Mouse (Mus musculus): ENCODE results near the gene Kxd1. TPM values are rescaled to one million over a fixed set of nuclear protein-coding genes. Genes with fewer than 3 reads are reported as not detected.

Gene Kxd1
- polyA plus RNA-seq, 1 experiment from 2014 or later: 59.0 TPM

- no peak overlapping the region; the same call in 1 of the 2 replicates for H3K9ac ChIP-seq
- peak overlapping the region; percentile 10; the same call in 1 of the 2 replicates for H3K4me2 ChIP-seq
- H3K4me3 ChIP-seq (ENCODE audit: low read depth, low read length): no peak overlapping the region
- ATAC-seq (ENCODE audit: insufficient read depth): no peak
- H3K27me3 ChIP-seq (ENCODE audit: insufficient read depth, low read length): no peaks in the 10 kb centered on the region
- WGBS: 93% methylated on average over 3 of the region's 3 CpGs
- no peak for TF ChIP-seq CTCF (IDR thresholded peaks at IDR 0.05; ENCODE audit: low read depth)
- H3K4me1 ChIP-seq (ENCODE audit: insufficient read depth): peaks cover 3% of the 10 kb centered on the region; the same call in 1 of the 2 replicates
- H3K36me3 ChIP-seq (ENCODE audit: insufficient read depth): peaks cover 50% of the 10 kb centered on the region
- H3K9me3 ChIP-seq (ENCODE audit: low read depth, low read length): no peaks in the 10 kb centered on the region
- no peak for DNase-seq
- H3K27ac ChIP-seq (ENCODE audit: low read depth): no peak overlapping the region
These were observed 2.0 kb upstream of the Kxd1 start for GRCm38 (mm10) chr8:70529741-70530161.

DNA sequence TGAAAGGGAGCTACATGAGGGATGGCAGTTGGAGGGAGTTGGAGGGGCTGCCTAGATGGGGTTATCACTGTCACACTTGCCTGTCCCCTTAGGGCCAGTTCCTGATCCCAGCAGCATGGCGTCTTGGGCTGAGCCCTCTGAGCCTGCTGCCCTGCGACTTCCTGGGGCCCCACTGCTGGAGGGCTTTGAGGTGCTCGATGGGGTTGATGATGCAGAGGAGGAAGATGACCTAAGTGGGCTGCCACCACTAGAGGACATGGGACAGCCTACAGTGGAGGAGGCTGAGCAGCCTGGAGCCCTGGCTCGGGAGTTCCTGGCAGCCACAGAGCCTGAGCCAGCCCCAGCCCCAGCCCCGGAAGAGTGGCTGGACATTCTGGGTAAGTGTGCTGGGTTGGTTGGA lies 1.5 kb upstream of the Kxd1 start:
- Histone ChIP-seq H3K36me3 (ENCODE audit: insufficient read depth) (peaks cover 46% of the 10 kb centered on the region), H3K27me3 (ENCODE audit: insufficient read depth, low read length) (no peaks in the 10 kb centered on the region), H3K9ac (no peak overlapping the region; the same call in 1 of the 2 replicates), H3K4me1 (ENCODE audit: insufficient read depth) (peaks cover 3% of the 10 kb centered on the region; the same call in 1 of the 2 replicates), H3K27ac (ENCODE audit: low read depth) (no peak overlapping the region), H3K4me3 (ENCODE audit: low read depth, low read length) (no peak overlapping the region), H3K4me2 (peak overlapping the region; percentile 10; the same call in 1 of the 2 replicates), H3K9me3 (ENCODE audit: low read depth, low read length) (no peaks in the 10 kb centered on the region)
- no peak for DNase-seq
- no peak for ATAC-seq (ENCODE audit: insufficient read depth)
- no peak for TF ChIP-seq CTCF (IDR thresholded peaks at IDR 0.05; ENCODE audit: low read depth)
- WGBS: 74% methylated on average over 5 of the region's 5 CpGs

DNA sequence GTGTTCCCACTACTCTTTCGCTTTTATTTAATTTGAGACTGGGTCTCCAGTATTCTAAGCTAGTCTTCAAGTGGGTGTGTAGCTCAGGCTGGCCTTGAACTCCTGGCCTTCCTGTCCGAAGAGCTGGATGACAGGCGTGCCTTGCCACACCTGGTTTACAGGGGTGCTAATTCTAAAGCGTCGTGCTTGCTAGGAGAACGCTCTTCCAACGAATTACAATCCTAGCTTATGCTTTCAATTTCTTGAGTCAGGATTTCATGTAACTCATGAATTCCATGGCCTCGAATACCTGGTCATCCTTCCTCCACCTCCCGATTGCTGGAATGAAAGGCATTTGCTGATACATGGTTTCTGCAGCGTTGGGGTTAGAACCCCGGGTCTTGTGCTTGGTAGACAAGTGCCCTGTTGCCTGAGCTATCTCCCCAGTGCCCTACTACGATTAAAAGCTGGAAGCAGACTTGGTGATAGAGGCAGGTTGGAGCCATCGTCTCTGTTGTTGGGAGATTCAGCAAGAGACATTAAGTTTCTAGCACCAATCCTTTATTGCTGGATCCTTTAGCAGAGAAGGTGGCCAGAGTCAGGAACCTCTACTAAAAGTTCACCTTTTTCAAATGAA lies 534 bp upstream of the Kxd1 start:
- 19% methylated on average over 13 of the region's 13 CpGs for WGBS

DNA sequence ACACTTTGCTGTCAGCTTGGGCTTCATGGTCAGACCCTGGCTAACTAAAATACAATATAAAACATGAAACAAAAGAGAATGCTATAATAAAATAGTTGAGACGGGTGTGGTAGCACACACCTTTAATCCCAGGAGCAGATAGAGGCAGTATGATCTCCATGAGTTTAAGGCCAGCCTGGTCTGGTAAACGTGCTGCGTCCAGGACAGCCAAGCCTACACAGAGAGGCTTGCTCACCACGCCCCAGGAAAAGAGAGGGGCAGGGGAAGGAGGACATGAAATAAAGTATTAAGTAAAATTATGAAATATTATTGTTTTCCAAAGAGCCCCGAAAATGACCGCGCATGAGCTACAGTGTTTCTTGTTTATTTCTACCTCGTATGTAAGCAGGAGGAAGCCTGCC lies 645 bp downstream of the Kxd1 start:
- peak overlapping the region; percentile 80 for H3K4me3 ChIP-seq (ENCODE audit: low read depth, low read length)
- TF ChIP-seq CTCF (IDR thresholded peaks at IDR 0.05; ENCODE audit: low read depth): no peak
- H3K9ac ChIP-seq: peak overlapping the region; percentile 90
- H3K4me1 ChIP-seq (ENCODE audit: insufficient read depth): peaks cover 3% of the 10 kb centered on the region; the same call in 1 of the 2 replicates
- no peaks in the 10 kb centered on the region for H3K9me3 ChIP-seq (ENCODE audit: low read depth, low read length)
- no peak for DNase-seq
- H3K27ac ChIP-seq (ENCODE audit: low read depth): peak overlapping the region; percentile 89
- peaks cover 25% of the 10 kb centered on the region for H3K36me3 ChIP-seq (ENCODE audit: insufficient read depth)
- no peaks in the 10 kb centered on the region for H3K27me3 ChIP-seq (ENCODE audit: insufficient read depth, low read length)
- no peak for ATAC-seq (ENCODE audit: insufficient read depth)
- H3K4me2 ChIP-seq: peak overlapping the region; percentile 77
- 3% methylated on average over 8 of the region's 8 CpGs for WGBS

More for the DNA sequence above, 534 bp upstream of the Kxd1 start:
- DNase-seq (no peak), ATAC-seq (ENCODE audit: insufficient read depth) (no peak)
- TF ChIP-seq CTCF (IDR thresholded peaks at IDR 0.05; ENCODE audit: low read depth): no peak
- Histone ChIP-seq H3K4me3 (ENCODE audit: low read depth, low read length) (peak overlapping the region; percentile 80), H3K27me3 (ENCODE audit: insufficient read depth, low read length) (no peaks in the 10 kb centered on the region), H3K4me1 (ENCODE audit: insufficient read depth) (peaks cover 3% of the 10 kb centered on the region; the same call in 1 of the 2 replicates), H3K9me3 (ENCODE audit: low read depth, low read length) (no peaks in the 10 kb centered on the region), H3K36me3 (ENCODE audit: insufficient read depth) (peaks cover 36% of the 10 kb centered on the region), H3K9ac (peak overlapping the region; percentile 90), H3K4me2 (peak overlapping the region; percentile 77), H3K27ac (ENCODE audit: low read depth) (peak overlapping the region; percentile 89)

DNA sequence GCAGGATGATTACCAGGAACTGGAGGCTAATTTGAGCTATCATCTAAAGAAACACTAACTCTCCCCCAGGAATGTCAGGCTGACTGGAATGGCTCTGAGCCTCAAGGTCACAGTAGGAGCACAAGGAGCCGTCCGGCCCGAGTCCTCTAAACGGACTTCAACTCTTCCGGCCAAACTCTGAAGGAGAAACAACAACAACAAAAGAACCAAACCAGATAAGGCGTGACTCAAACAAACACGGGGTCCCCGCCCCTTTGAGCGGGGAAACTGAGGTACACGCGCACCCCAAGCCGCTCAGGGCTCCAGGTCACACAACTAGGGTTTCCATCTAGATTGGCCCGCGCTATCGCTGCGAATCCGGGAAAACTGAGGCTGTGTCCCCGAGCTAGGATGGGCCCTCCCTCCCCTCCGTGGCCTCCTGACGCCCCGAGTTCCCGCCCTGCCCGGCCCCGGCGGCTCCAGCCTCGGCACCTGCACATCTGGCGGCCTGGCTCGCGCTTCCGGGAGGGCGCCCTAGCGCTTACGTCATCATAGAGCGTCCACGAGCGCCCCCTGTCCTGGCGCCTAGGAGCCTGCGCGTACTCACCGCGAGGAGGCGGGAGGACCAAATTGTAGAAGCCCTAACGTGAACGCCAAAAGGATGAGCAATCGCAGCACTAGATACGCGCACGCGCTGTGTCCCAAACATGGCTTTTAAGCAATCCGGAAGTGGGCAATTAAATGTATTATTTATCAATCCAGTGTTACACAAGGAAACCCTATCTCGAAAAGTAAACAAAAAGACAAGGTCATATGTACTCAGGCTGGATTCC lies 5.0 kb downstream of the Kxd1 start:
- TF ChIP-seq CTCF (IDR thresholded peaks at IDR 0.05; ENCODE audit: low read depth): peak; percentile 80
- peak overlapping the region; percentile 83 for H3K4me2 ChIP-seq
- ATAC-seq (ENCODE audit: insufficient read depth): peak; percentile 82
- H3K4me1 ChIP-seq (ENCODE audit: insufficient read depth): peaks cover 3% of the 10 kb centered on the region; the same call in 1 of the 2 replicates
- under 1% methylated on average over 51 of the region's 51 CpGs for WGBS
- H3K36me3 ChIP-seq (ENCODE audit: insufficient read depth): peaks cover 15% of the 10 kb centered on the region; the same call in 1 of the 2 replicates
- H3K4me3 ChIP-seq (ENCODE audit: low read depth, low read length): peak overlapping the region; percentile 82
- H3K9me3 ChIP-seq (ENCODE audit: low read depth, low read length): no peaks in the 10 kb centered on the region
- peak; percentile 99 for DNase-seq
- peak overlapping the region; percentile 75 for H3K9ac ChIP-seq
- no peaks in the 10 kb centered on the region for H3K27me3 ChIP-seq (ENCODE audit: insufficient read depth, low read length)
- H3K27ac ChIP-seq (ENCODE audit: low read depth): peak overlapping the region; percentile 90

DNA sequence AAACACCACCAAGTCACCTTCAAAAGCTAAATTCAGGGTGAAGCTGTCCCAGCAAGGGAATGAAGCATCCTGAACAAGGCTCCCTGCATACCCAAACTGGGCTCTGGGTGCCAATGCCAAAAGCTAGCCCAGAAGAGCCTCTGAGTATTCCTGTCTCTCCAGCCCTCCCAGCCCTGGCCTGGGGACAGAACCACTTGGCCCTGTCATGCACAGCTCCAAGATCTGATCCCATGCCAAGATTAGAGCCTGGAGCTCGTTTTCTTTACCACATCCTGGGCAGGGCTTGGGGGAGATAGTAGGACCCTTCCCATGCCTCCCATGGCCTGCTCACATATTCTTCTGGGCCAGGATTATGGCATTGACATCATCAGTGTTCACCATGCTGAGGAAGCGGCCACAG lies 8.2 kb downstream of the Kxd1 start:
- no peaks in the 10 kb centered on the region for H3K4me1 ChIP-seq (ENCODE audit: insufficient read depth)
- H3K4me2 ChIP-seq: no peak overlapping the region
- no peak overlapping the region for H3K4me3 ChIP-seq (ENCODE audit: low read depth, low read length)
- ATAC-seq (ENCODE audit: insufficient read depth): no peak
- TF ChIP-seq CTCF (IDR thresholded peaks at IDR 0.05; ENCODE audit: low read depth): no peak
- H3K27me3 ChIP-seq (ENCODE audit: insufficient read depth, low read length): no peaks in the 10 kb centered on the region
- DNase-seq: no peak
- H3K27ac ChIP-seq (ENCODE audit: low read depth): no peak overlapping the region
- H3K36me3 ChIP-seq (ENCODE audit: insufficient read depth): peaks cover 24% of the 10 kb centered on the region; the same call in 1 of the 2 replicates
- H3K9ac ChIP-seq: no peak overlapping the region
- H3K9me3 ChIP-seq (ENCODE audit: low read depth, low read length): no peaks in the 10 kb centered on the region
- 52% methylated on average over 2 of the region's 2 CpGs for WGBS

DNA sequence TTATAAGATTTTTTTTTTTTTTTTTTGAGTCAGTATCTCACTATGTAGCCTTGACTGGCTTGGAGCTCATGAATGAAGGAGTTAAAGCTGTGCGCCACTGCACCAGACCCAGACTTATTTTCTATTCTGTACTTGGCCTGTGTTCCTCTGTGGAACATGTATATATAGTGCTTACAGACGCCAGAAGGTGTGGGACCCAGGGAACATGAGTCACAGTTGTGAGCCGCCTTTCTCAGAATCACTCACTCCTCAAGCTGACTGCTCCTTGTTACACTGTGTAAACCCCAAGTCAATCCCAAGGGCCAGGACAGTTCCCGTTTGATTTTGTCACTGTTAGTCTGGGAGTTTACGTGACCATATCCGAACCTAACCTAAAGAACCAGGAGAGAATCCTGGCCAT lies 8.7 kb downstream of the Kxd1 start:
- no peak overlapping the region for H3K4me3 ChIP-seq (ENCODE audit: low read depth, low read length)
- H3K9ac ChIP-seq: no peak overlapping the region
- no peaks in the 10 kb centered on the region for H3K4me1 ChIP-seq (ENCODE audit: insufficient read depth)
- TF ChIP-seq CTCF (IDR thresholded peaks at IDR 0.05; ENCODE audit: low read depth): no peak
- no peak for ATAC-seq (ENCODE audit: insufficient read depth)
- DNase-seq: no peak
- no peak overlapping the region for H3K4me2 ChIP-seq
- H3K27me3 ChIP-seq (ENCODE audit: insufficient read depth, low read length): no peaks in the 10 kb centered on the region
- H3K36me3 ChIP-seq (ENCODE audit: insufficient read depth): peaks cover 29% of the 10 kb centered on the region; the same call in 1 of the 2 replicates
- WGBS: 86% methylated on average over 6 of the region's 6 CpGs
- no peaks in the 10 kb centered on the region for H3K9me3 ChIP-seq (ENCODE audit: low read depth, low read length)
- H3K27ac ChIP-seq (ENCODE audit: low read depth): no peak overlapping the region
